Mouse (Mus musculus): ENCODE measurements at regions not wholly inside any gene's neighbourhood (a gene's known extent, or its start where the extent isn't known, plus 50 kb on each side); places are given as distances from the start of the nearest gene placed in this dataset.

GRCm38 (mm10) chr2:21908813-21909480, 318.4 kb upstream of the Myo3a start:
- peak; percentile 8 for DNase-seq (ENCODE audit: low read depth)

- DNase-seq (ENCODE audit: low read depth), result peak; percentile 57
Measured at GRCm38 (mm10) chr2:21909481-21909966, 317.8 kb upstream of the Myo3a start.

GRCm38 (mm10) chr2:21917804-21918690, 309.3 kb upstream of the Myo3a start:
- DNase-seq (ENCODE audit: low read depth), result peak; percentile 18

GRCm38 (mm10) chr2:21919091-21919490, 308.2 kb upstream of the Myo3a start:
- DNase-seq (ENCODE audit: low read depth), result no peak

GRCm38 (mm10) chr2:21927656-21928055, 299.6 kb upstream of the Myo3a start:
- peak; percentile 1 for DNase-seq (ENCODE audit: low read depth)

GRCm38 (mm10) chr2:21939993-21940392, 287.3 kb upstream of the Myo3a start:
- DNase-seq (ENCODE audit: low read depth), result no peak

GRCm38 (mm10) chr2:21940797-21941487, 286.4 kb upstream of the Myo3a start:
- DNase-seq (ENCODE audit: low read depth), result peak; percentile 57

GRCm38 (mm10) chr2:21941488-21942000, 285.8 kb upstream of the Myo3a start:
- no peak for DNase-seq (ENCODE audit: low read depth)

GRCm38 (mm10) chr2:21943676-21944075, 283.6 kb upstream of the Myo3a start:
- DNase-seq (ENCODE audit: low read depth), result no peak

GRCm38 (mm10) chr2:21946484-21946883, 280.8 kb upstream of the Myo3a start:
- no peak for DNase-seq (ENCODE audit: low read depth)

- no peak for DNase-seq (ENCODE audit: low read depth)
Measured at GRCm38 (mm10) chr2:21951279-21951678, 276.0 kb upstream of the Myo3a start.

- no peak for DNase-seq (ENCODE audit: low read depth)
Measured at GRCm38 (mm10) chr2:21956112-21956963, 271.0 kb upstream of the Myo3a start.

- peak; percentile 69 for DNase-seq (ENCODE audit: low read depth)
Measured at GRCm38 (mm10) chr2:21958365-21958764, 268.9 kb upstream of the Myo3a start.

GRCm38 (mm10) chr2:21958802-21959201, 268.5 kb upstream of the Myo3a start:
- no peak for DNase-seq (ENCODE audit: low read depth)

- peak; percentile 5 for DNase-seq (ENCODE audit: low read depth)
Measured at GRCm38 (mm10) chr2:21963343-21964026, 263.8 kb upstream of the Myo3a start.

- no peak for DNase-seq (ENCODE audit: low read depth)
Measured at GRCm38 (mm10) chr2:21964027-21964605, 263.2 kb upstream of the Myo3a start.

GRCm38 (mm10) chr2:21970774-21971406, 256.4 kb upstream of the Myo3a start:
- no peak for DNase-seq (ENCODE audit: low read depth)

GRCm38 (mm10) chr2:21974599-21974998, 252.7 kb upstream of the Myo3a start:
- no peak for DNase-seq (ENCODE audit: low read depth)

GRCm38 (mm10) chr2:21975547-21975946, 251.8 kb upstream of the Myo3a start:
- DNase-seq (ENCODE audit: low read depth), result no peak

GRCm38 (mm10) chr2:21976337-21976736, 251.0 kb upstream of the Myo3a start:
- DNase-seq (ENCODE audit: low read depth), result no peak

Data from induced T-regulatory cell, adult 2 months (primary cell).